Mouse (Mus musculus) limb, embryonic 13.5 days (tissue): ENCODE data around the gene Mcm9. TPM values are rescaled to one million over a fixed set of nuclear protein-coding genes. Genes with fewer than 3 reads are reported as not detected.
"Not testable (repeated sequence)": the region's sequence is repeated elsewhere in the genome, so short reads cannot be mapped to it uniquely, and the experiment has no call there.

Experiments used
- ATAC-seq: fragments of 200-750 bp; cut with Nextera tagmentation; 2 replicates; pipeline ENCODE4 v1.8.0; 2017; ENCODE audit warnings: low read depth, moderate number of reproducible peaks, moderate TSS enrichment; ENCODE audit not compliant: low FRiP score
- H3K27ac ChIP-seq: fragments of 300-500 bp; sonication (generic); 2 replicates; pipeline ENCODE4 v1.5.1; 2015; ENCODE audit warnings: inconsistent platforms, mild to moderate bottlenecking, moderate library complexity
- H3K27me3 ChIP-seq: fragments of 300-500 bp; sonication (generic); 2 replicates; pipeline ENCODE4 v1.6.1; 2015; ENCODE audit warnings: mild to moderate bottlenecking, inconsistent platforms
- H3K36me3 ChIP-seq: fragments of 300-500 bp; sonication (generic); 2 replicates; pipeline ENCODE4 v1.6.1; 2015; ENCODE audit warnings: inconsistent platforms, mild to moderate bottlenecking, moderate library complexity
- H3K4me1 ChIP-seq: fragments of 300-500 bp; sonication (generic); 2 replicates; pipeline ENCODE4 v1.6.1; 2015; ENCODE audit warnings: inconsistent platforms
- H3K4me2 ChIP-seq: fragments of 300-500 bp; sonication (generic); replicated peaks from 2 replicates; pipeline ENCODE4 v1.6.1; 2015; ENCODE audit warnings: inconsistent platforms, mild to moderate bottlenecking, moderate library complexity
- H3K4me3 ChIP-seq: fragments of 300-500 bp; sonication (generic); 2 replicates; pipeline ENCODE4 v1.5.1; 2015; ENCODE audit warnings: moderate library complexity, mild to moderate bottlenecking, inconsistent platforms
- H3K9ac ChIP-seq: fragments of 300-500 bp; sonication (generic); 2 replicates; pipeline ENCODE4 v1.6.1; 2015; ENCODE audit warnings: mild to moderate bottlenecking, inconsistent platforms
- H3K9me3 ChIP-seq: fragments of 300-500 bp; sonication (generic); 2 replicates; pipeline ENCODE4 v1.6.1; 2016; ENCODE audit warnings: inconsistent platforms
- WGBS: fragments of 180-500 bp; shearing (Covaris S2); methylation state at CpG from one replicate; pipeline ENCODE4 v1.1.7; 2015; 5-methylcytosine and 5-hydroxymethylcytosine counted together
- polyA plus RNA-seq: library from polyadenylated mRNA; unstranded; fragments of >200 nt; fragmentation: Nextera tagmentation; extraction: Ambion mirVana; gene quantifications from 2 replicates; pipeline ENCODE4 v1.2.1, GENCODE M21; 2015

Gene Mcm9
- polyA plus RNA-seq, result 12.6 and 13.1 TPM in 2 replicates

GRCm38 (mm10) chr10:53630339-53630738, at the start of gene Mcm9:
Gene Mcm9 (minus strand): TSS chr10:53630439.
- not testable (repeated sequence) for ATAC-seq, H3K36me3 ChIP-seq, H3K9me3 ChIP-seq, H3K27me3 ChIP-seq
- Histone ChIP-seq H3K4me1 (peaks cover 12% of the 10 kb centered on the region), H3K9ac (peak within 1 kb of the TSS; percentile 79), H3K27ac (peak within 1 kb of the TSS; percentile 94), H3K4me2 (peak within 1 kb of the TSS; percentile 59), H3K4me3 (peak within 1 kb of the TSS; percentile 70)
- 57% methylated on average over 10 of the region's 10 CpGs for WGBS

DNA sequence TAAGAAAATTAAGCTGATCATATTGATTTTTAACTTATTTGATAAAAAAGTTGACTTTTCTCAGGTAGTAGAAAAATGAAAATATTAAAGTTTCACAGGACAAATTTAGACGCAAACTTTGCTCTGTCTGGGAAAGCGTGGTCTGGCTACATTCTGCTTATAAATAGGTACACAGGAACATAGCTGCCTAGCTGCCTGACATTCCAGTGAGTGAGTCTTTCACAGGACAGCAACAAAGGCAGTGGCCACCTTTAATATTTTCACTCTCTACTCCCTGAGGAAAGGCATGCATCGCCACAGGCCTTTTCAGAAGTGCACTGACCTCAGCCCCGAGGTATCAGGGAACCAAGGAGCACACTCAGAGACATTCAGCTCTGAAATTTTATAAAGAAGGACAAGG, 31.5 kb upstream of the Mcm9 start:
- Histone ChIP-seq H3K27me3 (no peaks in the 10 kb centered on the region), H3K4me3 (no peak overlapping the region), H3K27ac (no peak overlapping the region), H3K9me3 (no peaks in the 10 kb centered on the region), H3K4me2 (no peak overlapping the region), H3K36me3 (peaks cover 3% of the 10 kb centered on the region; the same call in 1 of the 2 replicates), H3K4me1 (0 out of 2 replicates have a peak, but pooled peaks cover 4% of the 10 kb centered on the region), H3K9ac (no peak overlapping the region)
- WGBS, result 83% methylated on average over 4 of the region's 4 CpGs
- ATAC-seq, result no peak

DNA sequence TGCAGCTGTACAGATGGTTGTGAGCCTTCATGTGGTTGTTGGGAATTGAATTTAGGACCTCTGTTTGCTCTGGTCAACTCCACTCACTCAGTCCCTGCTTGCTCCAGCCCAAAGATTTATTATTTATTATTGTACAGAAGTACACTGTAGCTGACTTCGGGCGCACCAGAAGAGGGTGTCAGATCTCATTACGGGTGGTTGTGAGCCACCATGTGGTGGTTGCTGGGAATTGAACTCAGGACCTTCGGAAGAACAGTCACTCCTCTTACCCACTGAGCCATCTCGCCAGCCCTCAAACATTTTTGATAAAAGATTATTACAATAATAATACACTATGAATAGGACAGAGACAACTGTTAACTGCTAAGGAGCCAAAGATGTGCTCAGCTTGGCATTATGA, 24.0 kb upstream of the Mcm9 start:
- H3K9me3 ChIP-seq, H3K27ac ChIP-seq, H3K9ac ChIP-seq, H3K27me3 ChIP-seq, ATAC-seq, H3K4me1 ChIP-seq, H3K36me3 ChIP-seq, H3K4me3 ChIP-seq, H3K4me2 ChIP-seq: not testable (repeated sequence)
- 78% methylated on average over 5 of the region's 5 CpGs for WGBS

DNA sequence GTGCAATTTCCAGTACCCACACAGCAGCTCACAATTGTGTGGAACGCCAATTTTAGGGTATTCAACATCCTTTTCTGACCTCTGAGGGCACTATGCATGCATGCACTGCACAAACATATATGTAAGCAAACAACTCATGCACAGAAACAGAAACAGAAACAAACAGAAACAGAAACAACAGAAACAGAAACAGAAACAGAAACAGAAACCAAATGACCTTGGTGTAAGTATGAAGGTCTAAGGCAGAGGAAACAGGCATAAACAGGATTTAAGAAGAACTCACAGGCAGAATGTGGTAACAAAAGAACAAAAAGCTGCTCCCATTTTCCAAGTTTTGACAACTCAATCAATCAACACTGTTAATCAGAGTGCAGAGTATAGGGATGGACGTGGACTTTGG, 20.4 kb upstream of the Mcm9 start:
- Histone ChIP-seq H3K36me3 (peaks cover 5% of the 10 kb centered on the region; the same call in 1 of the 2 replicates), H3K27me3 (no peaks in the 10 kb centered on the region), H3K4me1 (peaks cover 6% of the 10 kb centered on the region), H3K27ac (no peak overlapping the region), H3K9me3 (no peaks in the 10 kb centered on the region), H3K4me3 (no peak overlapping the region), H3K9ac (no peak overlapping the region), H3K4me2 (no peak overlapping the region)
- no peak for ATAC-seq
- 82% methylated on average over 2 of the region's 2 CpGs for WGBS

GRCm38 (mm10) chr10:53641507-53641906, 11.3 kb upstream of the Mcm9 start:
- ATAC-seq, result no peak
- H3K4me2 ChIP-seq, result no peak overlapping the region
- H3K36me3 ChIP-seq, result no peaks in the 10 kb centered on the region
- H3K4me1 ChIP-seq, result no peaks in the 10 kb centered on the region
- H3K27me3 ChIP-seq, result no peaks in the 10 kb centered on the region
- no peak overlapping the region for H3K9ac ChIP-seq
- H3K4me3 ChIP-seq, result no peak overlapping the region
- H3K9me3 ChIP-seq, result no peaks in the 10 kb centered on the region
- no peak overlapping the region for H3K27ac ChIP-seq

DNA sequence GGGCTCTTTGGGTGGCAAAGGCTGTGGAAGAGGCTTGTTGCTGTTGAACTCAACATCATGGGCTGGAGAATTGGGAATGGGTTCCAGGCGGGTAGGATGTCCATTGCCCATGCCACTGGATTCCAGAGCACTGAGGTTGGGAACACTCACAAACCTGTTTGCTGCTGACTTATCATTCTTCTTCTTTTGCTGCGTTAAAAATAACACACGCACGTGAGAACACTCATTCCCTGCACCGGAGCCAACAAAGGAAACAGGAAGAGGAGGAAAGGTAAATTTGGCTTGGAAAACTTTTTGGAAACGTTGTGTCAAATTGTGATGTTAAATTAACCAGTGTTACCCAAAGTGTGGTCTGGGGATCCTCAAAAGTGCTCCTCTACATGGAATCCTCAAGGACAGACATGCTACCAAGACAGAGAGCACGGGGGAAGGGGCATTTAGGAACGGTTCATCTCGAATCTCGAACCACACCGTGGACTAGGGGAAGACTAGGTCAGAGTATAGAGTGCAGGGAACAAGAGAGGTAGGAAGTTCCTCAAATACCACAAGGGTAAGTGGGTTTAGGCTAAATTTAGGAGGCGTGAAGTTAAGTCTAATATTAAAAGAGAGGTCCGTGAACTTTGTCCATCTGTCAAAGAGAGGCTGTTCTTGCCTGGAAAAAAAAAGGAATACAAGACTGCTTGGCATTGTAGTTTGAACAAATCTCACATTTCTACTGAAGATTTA, 5.2 kb upstream of the Mcm9 start:
- H3K9ac ChIP-seq, result no peak overlapping the region
- no peaks in the 10 kb centered on the region for H3K27me3 ChIP-seq
- WGBS, result 78% methylated on average over 13 of the region's 13 CpGs
- no peak overlapping the region for H3K4me2 ChIP-seq
- H3K4me1 ChIP-seq, result no peaks in the 10 kb centered on the region
- H3K27ac ChIP-seq, result no peak overlapping the region
- no peak overlapping the region for H3K4me3 ChIP-seq
- H3K9me3 ChIP-seq, result no peaks in the 10 kb centered on the region
- no peaks in the 10 kb centered on the region for H3K36me3 ChIP-seq
- no peak for ATAC-seq

DNA sequence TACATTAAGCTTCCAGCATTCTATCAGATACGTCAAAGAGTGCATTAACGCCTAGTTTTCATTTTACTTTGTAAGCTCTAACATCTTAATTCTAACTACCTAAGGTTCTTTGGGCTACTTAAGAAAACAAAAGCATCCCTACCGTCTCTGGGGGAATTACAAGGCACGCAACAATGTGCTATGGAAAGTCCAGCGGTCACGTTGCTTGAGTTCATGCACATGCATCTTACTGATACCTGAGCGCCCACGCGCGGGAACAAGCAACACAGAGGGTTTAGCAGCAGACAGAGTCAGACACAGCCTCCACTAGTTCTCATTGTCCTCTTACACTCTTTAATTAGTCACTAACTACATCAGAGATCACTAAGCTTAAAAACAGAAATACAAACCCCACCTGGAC, 3.9 kb upstream of the Mcm9 start:
- no peak for ATAC-seq
- no peak overlapping the region for H3K27ac ChIP-seq
- H3K36me3 ChIP-seq, result no peaks in the 10 kb centered on the region
- no peak overlapping the region for H3K4me2 ChIP-seq
- H3K4me3 ChIP-seq, result no peak overlapping the region
- no peaks in the 10 kb centered on the region for H3K27me3 ChIP-seq
- no peaks in the 10 kb centered on the region for H3K9me3 ChIP-seq
- 84% methylated on average over 10 of the region's 10 CpGs for WGBS
- no peaks in the 10 kb centered on the region for H3K4me1 ChIP-seq
- H3K9ac ChIP-seq, result no peak overlapping the region

DNA sequence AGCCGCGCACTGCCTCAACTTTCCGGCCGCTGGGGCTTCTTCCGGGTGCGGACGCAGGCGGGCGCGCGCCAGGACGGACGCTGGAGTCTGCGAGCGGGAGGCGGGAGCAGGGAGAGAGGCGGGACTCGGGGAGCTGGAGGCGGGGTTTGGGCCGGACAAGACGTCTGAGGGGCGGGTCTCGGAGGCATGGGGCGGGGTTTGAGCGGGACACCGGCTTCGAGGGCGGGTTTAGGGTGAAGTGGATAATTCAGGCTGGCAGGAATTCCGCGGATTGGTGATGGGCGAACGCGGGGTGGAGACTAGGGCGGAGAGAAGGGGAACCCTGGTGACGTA, 355 bp downstream of the Mcm9 start:
- Histone ChIP-seq H3K36me3 (peaks cover 3% of the 10 kb centered on the region; the same call in 1 of the 2 replicates), H3K4me2 (peak overlapping the region; percentile 59), H3K9ac (peak overlapping the region; percentile 79), H3K27ac (peak overlapping the region; percentile 94), H3K27me3 (no peaks in the 10 kb centered on the region), H3K9me3 (no peaks in the 10 kb centered on the region), H3K4me3 (peak overlapping the region; percentile 70), H3K4me1 (peaks cover 12% of the 10 kb centered on the region)
- 1% methylated on average over 35 of the region's 35 CpGs for WGBS
- peak; percentile 94 for ATAC-seq

DNA sequence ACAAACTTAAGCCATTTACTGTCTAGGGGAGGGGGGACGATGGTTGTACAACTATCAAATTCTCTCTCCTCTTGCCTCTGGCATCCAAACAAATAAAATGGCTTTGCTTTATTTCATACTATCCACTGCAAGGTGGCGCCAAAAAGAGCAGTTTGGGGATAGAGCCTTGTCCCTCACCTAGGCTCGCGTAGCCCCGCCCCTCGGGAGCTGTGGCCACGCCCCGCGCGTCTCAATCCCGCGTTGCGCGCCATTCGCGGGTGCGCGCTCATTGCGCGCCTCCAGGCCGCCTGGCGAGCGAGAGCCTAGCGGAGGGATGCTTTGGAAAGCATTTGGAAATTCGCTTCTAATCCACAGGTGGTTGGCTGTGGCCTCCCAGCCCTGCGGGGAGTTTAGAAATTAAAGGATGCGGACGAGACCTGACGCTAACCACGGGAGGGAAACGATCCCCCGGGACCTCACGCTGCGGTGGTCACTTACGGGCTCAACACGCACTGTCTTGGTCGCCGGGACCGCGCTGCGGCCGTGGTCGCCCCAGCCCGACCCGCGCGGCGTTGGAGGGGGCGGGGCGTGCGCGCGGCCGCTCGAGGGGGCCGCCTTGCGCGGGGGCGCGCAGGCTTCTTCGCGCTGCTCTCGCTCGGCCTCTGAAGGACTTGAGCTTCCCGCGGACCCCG, 857 bp downstream of the Mcm9 start:
- Histone ChIP-seq H3K4me1 (peaks cover 12% of the 10 kb centered on the region), H3K27me3 (no peaks in the 10 kb centered on the region), H3K9me3 (no peaks in the 10 kb centered on the region), H3K4me2 (peak overlapping the region; percentile 59), H3K36me3 (peaks cover 4% of the 10 kb centered on the region; the same call in 1 of the 2 replicates), H3K27ac (peak overlapping the region; percentile 94), H3K9ac (peak overlapping the region; percentile 79), H3K4me3 (peak overlapping the region; percentile 70)
- under 1% methylated on average over 67 of the region's 67 CpGs for WGBS
- ATAC-seq, result peak; percentile 82

- no peak for ATAC-seq
- H3K27ac ChIP-seq, result no peak overlapping the region
- H3K9ac ChIP-seq, result no peak overlapping the region
- peaks cover 51% of the 10 kb centered on the region for H3K36me3 ChIP-seq
- no peak overlapping the region for H3K4me2 ChIP-seq
- WGBS, result 88% methylated on average over 8 of the region's 8 CpGs
- H3K9me3 ChIP-seq, result no peaks in the 10 kb centered on the region
- no peaks in the 10 kb centered on the region for H3K4me1 ChIP-seq
- H3K27me3 ChIP-seq, result no peaks in the 10 kb centered on the region
- H3K4me3 ChIP-seq, result no peak overlapping the region
Observed at GRCm38 (mm10) chr10:53615850-53616616, 14.2 kb downstream of the Mcm9 start.

DNA sequence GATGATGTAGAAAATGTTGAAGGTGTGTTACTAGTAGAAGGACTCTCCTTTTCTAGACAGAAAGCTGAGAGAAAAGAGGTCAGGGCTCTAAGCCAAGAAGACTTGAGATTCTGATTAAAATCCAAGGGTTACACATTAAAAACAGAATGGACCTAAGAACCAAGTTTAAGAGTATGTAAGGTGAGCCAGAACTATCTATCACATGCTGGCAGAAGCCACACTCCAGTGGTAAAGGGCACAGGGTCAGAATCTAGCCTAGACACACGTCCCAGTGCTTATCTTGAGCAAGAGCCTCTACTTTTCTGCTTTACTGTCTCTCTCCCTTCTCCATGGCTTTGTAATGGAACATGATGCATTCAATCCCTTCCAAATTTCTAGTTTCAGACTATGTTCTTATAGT, 16.3 kb downstream of the Mcm9 start:
- WGBS, result 74% methylated on average over 1 of the region's 1 CpGs
- no peak for ATAC-seq

GRCm38 (mm10) chr10:53612172-53612571, 18.1 kb downstream of the Mcm9 start:
- H3K9me3 ChIP-seq, result no peaks in the 10 kb centered on the region
- H3K4me3 ChIP-seq, result no peak overlapping the region
- H3K27ac ChIP-seq, result no peak overlapping the region
- H3K36me3 ChIP-seq, result peaks cover 70% of the 10 kb centered on the region
- H3K27me3 ChIP-seq, result no peaks in the 10 kb centered on the region
- 90% methylated on average over 1 of the region's 1 CpGs for WGBS
- H3K9ac ChIP-seq, result no peak overlapping the region
- no peaks in the 10 kb centered on the region for H3K4me1 ChIP-seq
- ATAC-seq, result no peak
- no peak overlapping the region for H3K4me2 ChIP-seq

More for the DNA sequence above, 16.3 kb downstream of the Mcm9 start:
- H3K4me2 ChIP-seq, result no peak overlapping the region
- H3K9me3 ChIP-seq, result no peaks in the 10 kb centered on the region
- no peak overlapping the region for H3K9ac ChIP-seq
- H3K27ac ChIP-seq, result no peak overlapping the region
- peaks cover 59% of the 10 kb centered on the region for H3K36me3 ChIP-seq
- H3K27me3 ChIP-seq, result no peaks in the 10 kb centered on the region
- H3K4me1 ChIP-seq, result no peaks in the 10 kb centered on the region
- H3K4me3 ChIP-seq, result no peak overlapping the region
